Comparison of ENCODE assay signal across 25 mouse cellular contexts in genomic region chr15:98195442-98195841, GRCm38 (mm10). TPM values are rescaled to one million over a fixed set of nuclear protein-coding genes. Genes with fewer than 3 reads are reported as not detected.
DNase-seq lines count a peak whose midpoint lies in the region; TF ChIP-seq lines count a peak whose summit lies in the region.
"Had no signal": no experiment of that assay in that cellular context is flagged by ENCODE, and none has a peak within 500 bp of the region (broad histone marks: within the 10 kb centered on the region; RNA-seq: fewer than 3 reads in every experiment).

Gene Olfr288, minus strand, starts transcription at chr15:98195542.

- TF ChIP-seq EP300 in heart, adult 2 months (IDR thresholded peaks at IDR 0.05; ENCODE audit: insufficient read depth, low read depth, low read length): no peak

- DNase-seq in adrenal gland, postnatal 10 days: peak; percentile 16
- no peak for DNase-seq in adrenal gland, postnatal 36 days
- DNase-seq in heart, adult 11 months: peak; percentile 31
- DNase-seq in heart, adult 2 months: no peak
- DNase-seq: adrenal gland, adult 2 months; adrenal gland, adult 8-10 months; adrenal gland, postnatal 14 days; adrenal gland, postnatal 25 days; B cell, adult 2 months; cerebellum, adult 11 months; cerebellum, adult 11-12 months; cerebellum, adult 18-20 months; cerebellum, adult 2 months; cerebellum, adult 8-10 months had no signal

- no peaks in the 10 kb centered on the region for H3K36me3 ChIP-seq in heart, adult 2 months (ENCODE audit: control insufficient read depth, insufficient read depth, low read length)
- H3K36me3 ChIP-seq: G1E had no signal

- 69% methylated on average over 3 of the region's 3 CpGs for WGBS in heart, adult 2 months

- intact Hi-C loops in heart, adult 2 months (cut with DNase I): no loop called here

- H3K9ac ChIP-seq in heart, adult 2 months (ENCODE audit: low read depth, low read length): no peak within 1 kb of the TSS

- H3K79me2 ChIP-seq in heart, adult 2 months (replicated peaks; ENCODE audit: control insufficient read depth, insufficient read depth, low read length): no peaks in the 10 kb centered on the region

- no peak within 1 kb of the TSS for H3K27ac ChIP-seq in heart, adult 2 months

- no peaks in the 10 kb centered on the region for H3K4me1 ChIP-seq in heart, adult 2 months (ENCODE audit: control insufficient read depth, insufficient read depth, low read length)

- H3K27me3 ChIP-seq in heart, adult 2 months (ENCODE audit: control insufficient read depth, insufficient read depth, low read length): no peaks in the 10 kb centered on the region

- TF ChIP-seq POLR2A in heart, adult 2 months (IDR thresholded peaks at IDR 0.05; ENCODE audit: insufficient read depth, low read depth, low read length): no peak

- no peak within 1 kb of the TSS for H3K4me3 ChIP-seq in heart, adult 2 months

- no peak for TF ChIP-seq CTCF in heart, adult 2 months (IDR thresholded peaks at IDR 0.05)

RNA-seq across cellular contexts. Expression of gene Olfr288, which starts in this region (rescaled TPM):
- total RNA-seq in adrenal gland, postnatal 10 days (2021): not detected
- not detected for total RNA-seq in adrenal gland, postnatal 36 days (2021)
- total RNA-seq in heart, adult 2 months (2021): not detected
- polyA plus RNA-seq in heart, adult 2 months (2012; rRNA removed): not detected in 2 replicates
- total RNA-seq: adrenal gland, adult 18-20 months; adrenal gland, adult 2 months; adrenal gland, adult 8-10 months; adrenal gland, postnatal 14 days; adrenal gland, postnatal 25 days; adrenal gland, postnatal 4 days; CH12.LX; ES-E14; G1E; MEL had no signal
- polyA plus RNA-seq: activated CD4-positive, CD25-positive, alpha-beta regulatory T cell, adult 4 months; adrenal gland, adult 2 months; brain, embryonic 14.5 days; C2C12; CD4-positive, CD25-positive, alpha-beta regulatory T cell, adult 4 months; G1E; Patski had no signal

Comparison
In these comparisons a context has a peak if more than half of its experiments do, and no peak if none do; other contexts are left out.
1. Peak in DNase-seq in adrenal gland, postnatal 10 days; RNA of the gene not detected or under 1 TPM.